Mouse (Mus musculus): ENCODE measurements around the gene Tbc1d22a. TPM values are rescaled to one million over a fixed set of nuclear protein-coding genes. Genes with fewer than 3 reads are reported as not detected.

The Tbc1d22a gene
- polyA plus RNA-seq, 1 experiment = 56.5 TPM

GRCm38 (mm10) chr15:86279059-86279974 lies 65.1 kb downstream of the Tbc1d22a start:
- Histone ChIP-seq H3K27ac (ENCODE audit: control insufficient read depth, insufficient read depth, low read length) (no peak overlapping the region), H3K36me3 (ENCODE audit: control insufficient read depth, insufficient read depth, low read length) (no peaks in the 10 kb centered on the region), H3K27me3 (ENCODE audit: control insufficient read depth, insufficient read depth, low read length) (no peaks in the 10 kb centered on the region), H3K4me3 (ENCODE audit: control insufficient read depth, insufficient read depth, low read length) (no peak overlapping the region), H3K4me1 (replicated peaks; ENCODE audit: control insufficient read depth, insufficient read depth, low read length) (no peaks in the 10 kb centered on the region)
- DNase-seq = no peak
- TF ChIP-seq POLR2A (IDR thresholded peaks at IDR 0.05; ENCODE audit: control insufficient read depth, extremely low read depth, insufficient read depth, low read length, poor library complexity) (no peak), CTCF (IDR thresholded peaks at IDR 0.05; ENCODE audit: borderline replicate concordance, control insufficient read depth, extremely low read depth, insufficient read depth, low read length, poor library complexity) (no peak)
- 93% methylated on average over 14 of the region's 14 CpGs for WGBS

GRCm38 (mm10) chr15:86280137-86280536 lies 65.9 kb downstream of the Tbc1d22a start:
- H3K4me1 ChIP-seq (replicated peaks; ENCODE audit: control insufficient read depth, insufficient read depth, low read length) = no peaks in the 10 kb centered on the region
- DNase-seq = no peak
- WGBS = 94% methylated on average over 4 of the region's 4 CpGs
- H3K27ac ChIP-seq (ENCODE audit: control insufficient read depth, insufficient read depth, low read length) = no peak overlapping the region
- H3K27me3 ChIP-seq (ENCODE audit: control insufficient read depth, insufficient read depth, low read length) = no peaks in the 10 kb centered on the region
- no peaks in the 10 kb centered on the region for H3K36me3 ChIP-seq (ENCODE audit: control insufficient read depth, insufficient read depth, low read length)
- no peak for TF ChIP-seq CTCF (IDR thresholded peaks at IDR 0.05; ENCODE audit: borderline replicate concordance, control insufficient read depth, extremely low read depth, insufficient read depth, low read length, poor library complexity)
- no peak for TF ChIP-seq POLR2A (IDR thresholded peaks at IDR 0.05; ENCODE audit: control insufficient read depth, extremely low read depth, insufficient read depth, low read length, poor library complexity)
- no peak overlapping the region for H3K4me3 ChIP-seq (ENCODE audit: control insufficient read depth, insufficient read depth, low read length)

GRCm38 (mm10) chr15:86283238-86283637 lies 69.0 kb downstream of the Tbc1d22a start:
- Histone ChIP-seq H3K27me3 (ENCODE audit: control insufficient read depth, insufficient read depth, low read length) (no peaks in the 10 kb centered on the region), H3K4me1 (replicated peaks; ENCODE audit: control insufficient read depth, insufficient read depth, low read length) (no peaks in the 10 kb centered on the region), H3K27ac (ENCODE audit: control insufficient read depth, insufficient read depth, low read length) (no peak overlapping the region), H3K4me3 (ENCODE audit: control insufficient read depth, insufficient read depth, low read length) (no peak overlapping the region), H3K36me3 (ENCODE audit: control insufficient read depth, insufficient read depth, low read length) (no peaks in the 10 kb centered on the region)
- no peak for DNase-seq
- TF ChIP-seq POLR2A (IDR thresholded peaks at IDR 0.05; ENCODE audit: control insufficient read depth, extremely low read depth, insufficient read depth, low read length, poor library complexity) = no peak
- TF ChIP-seq CTCF (IDR thresholded peaks at IDR 0.05; ENCODE audit: borderline replicate concordance, control insufficient read depth, extremely low read depth, insufficient read depth, low read length, poor library complexity) = no peak
- 86% methylated on average over 1 of the region's 1 CpGs for WGBS

- no peaks in the 10 kb centered on the region for H3K36me3 ChIP-seq (ENCODE audit: control insufficient read depth, insufficient read depth, low read length)
- H3K4me3 ChIP-seq (ENCODE audit: control insufficient read depth, insufficient read depth, low read length) = no peak overlapping the region
- H3K4me1 ChIP-seq (replicated peaks; ENCODE audit: control insufficient read depth, insufficient read depth, low read length) = peaks cover 8% of the 10 kb centered on the region
- TF ChIP-seq CTCF (IDR thresholded peaks at IDR 0.05; ENCODE audit: borderline replicate concordance, control insufficient read depth, extremely low read depth, insufficient read depth, low read length, poor library complexity) (no peak), POLR2A (IDR thresholded peaks at IDR 0.05; ENCODE audit: control insufficient read depth, extremely low read depth, insufficient read depth, low read length, poor library complexity) (no peak)
- H3K27me3 ChIP-seq (ENCODE audit: control insufficient read depth, insufficient read depth, low read length) = no peaks in the 10 kb centered on the region
- H3K27ac ChIP-seq (ENCODE audit: control insufficient read depth, insufficient read depth, low read length) = no peak overlapping the region
- WGBS = 51% methylated on average over 2 of the region's 2 CpGs
- no peak for DNase-seq
Measured at GRCm38 (mm10) chr15:86285296-86285695, 71.0 kb downstream of the Tbc1d22a start.

GRCm38 (mm10) chr15:86290074-86290473 lies 75.8 kb downstream of the Tbc1d22a start:
- no peak overlapping the region for H3K4me3 ChIP-seq (ENCODE audit: control insufficient read depth, insufficient read depth, low read length)
- H3K27me3 ChIP-seq (ENCODE audit: control insufficient read depth, insufficient read depth, low read length) = no peaks in the 10 kb centered on the region
- TF ChIP-seq POLR2A (IDR thresholded peaks at IDR 0.05; ENCODE audit: control insufficient read depth, extremely low read depth, insufficient read depth, low read length, poor library complexity) (no peak), CTCF (IDR thresholded peaks at IDR 0.05; ENCODE audit: borderline replicate concordance, control insufficient read depth, extremely low read depth, insufficient read depth, low read length, poor library complexity) (no peak)
- 96% methylated on average over 3 of the region's 3 CpGs for WGBS
- peaks cover 21% of the 10 kb centered on the region for H3K4me1 ChIP-seq (replicated peaks; ENCODE audit: control insufficient read depth, insufficient read depth, low read length)
- no peak overlapping the region for H3K27ac ChIP-seq (ENCODE audit: control insufficient read depth, insufficient read depth, low read length)
- no peak for DNase-seq
- no peaks in the 10 kb centered on the region for H3K36me3 ChIP-seq (ENCODE audit: control insufficient read depth, insufficient read depth, low read length)

GRCm38 (mm10) chr15:86292288-86292687 lies 78.0 kb downstream of the Tbc1d22a start:
- Histone ChIP-seq H3K36me3 (ENCODE audit: control insufficient read depth, insufficient read depth, low read length) (no peaks in the 10 kb centered on the region), H3K27ac (ENCODE audit: control insufficient read depth, insufficient read depth, low read length) (no peak overlapping the region), H3K27me3 (ENCODE audit: control insufficient read depth, insufficient read depth, low read length) (no peaks in the 10 kb centered on the region), H3K4me3 (ENCODE audit: control insufficient read depth, insufficient read depth, low read length) (no peak overlapping the region), H3K4me1 (replicated peaks; ENCODE audit: control insufficient read depth, insufficient read depth, low read length) (peaks cover 28% of the 10 kb centered on the region)
- 96% methylated on average over 6 of the region's 6 CpGs for WGBS
- TF ChIP-seq POLR2A (IDR thresholded peaks at IDR 0.05; ENCODE audit: control insufficient read depth, extremely low read depth, insufficient read depth, low read length, poor library complexity) (no peak), CTCF (IDR thresholded peaks at IDR 0.05; ENCODE audit: borderline replicate concordance, control insufficient read depth, extremely low read depth, insufficient read depth, low read length, poor library complexity) (no peak)
- DNase-seq = no peak

Data from thymus, adult 2 months (tissue).